Mouse (Mus musculus) v-Abl transformed pro-B cells (cell line): ENCODE data around the gene Rab11fip3.

Experiments
- in situ Hi-C, 2 experiments: fragments of 400-800 bp; cut with MboI; formaldehyde crosslinking; loops; one replicate each; pipeline ENCODE4 v1.15.1; 2025; ENCODE audit not compliant: unreplicated experiment in 2 of 2

Rab11fip3 gene

GRCm38 (mm10) chr17:26094531-26095110, 25.3 kb upstream of the Rab11fip3 start:
- in situ Hi-C loops, result loop anchor here (5.0 to 10.0 kb wide), 3 partner anchors 60 to 210 kb away; partner anchors contain the start of gene Wfikkn1 (in 1 of the 2)

- in situ Hi-C loops, result loop anchor here (5.0 to 10.0 kb wide), 3 partner anchors 55 to 205 kb away; partner anchors contain the start of gene Wfikkn1 (in 1 of the 2)
Observed at GRCm38 (mm10) chr17:26089905-26090632, 20.7 kb upstream of the Rab11fip3 start, which contains the start of gene Decr2. Gene Decr2 (minus strand): TSS chr17:26090337.

DNA sequence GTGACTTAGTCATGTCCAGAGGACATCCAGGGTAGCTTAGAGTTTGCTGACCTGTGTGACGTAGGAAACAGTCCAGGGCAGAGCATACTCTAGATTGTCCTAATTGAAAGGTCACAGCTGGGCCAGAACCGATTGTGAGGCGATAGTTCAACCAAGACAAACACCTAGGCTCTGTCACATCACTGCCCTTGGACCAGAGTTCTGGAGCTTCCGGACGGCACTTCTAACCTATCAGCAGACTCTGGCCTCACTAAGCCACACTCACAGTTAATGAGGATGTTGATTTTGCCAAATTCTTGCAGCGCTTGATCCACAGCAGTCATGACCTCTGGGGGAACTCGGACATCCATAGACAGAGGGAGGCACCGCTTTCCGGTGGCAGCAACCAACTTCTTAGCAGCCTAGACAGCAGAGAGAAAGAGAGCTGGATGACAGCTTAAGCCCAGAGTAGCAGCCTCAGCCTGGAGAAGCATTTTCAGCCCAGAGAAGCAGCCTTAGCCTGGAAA, 17.8 kb upstream of the Rab11fip3 start:
- in situ Hi-C loops, result no loop called here

DNA sequence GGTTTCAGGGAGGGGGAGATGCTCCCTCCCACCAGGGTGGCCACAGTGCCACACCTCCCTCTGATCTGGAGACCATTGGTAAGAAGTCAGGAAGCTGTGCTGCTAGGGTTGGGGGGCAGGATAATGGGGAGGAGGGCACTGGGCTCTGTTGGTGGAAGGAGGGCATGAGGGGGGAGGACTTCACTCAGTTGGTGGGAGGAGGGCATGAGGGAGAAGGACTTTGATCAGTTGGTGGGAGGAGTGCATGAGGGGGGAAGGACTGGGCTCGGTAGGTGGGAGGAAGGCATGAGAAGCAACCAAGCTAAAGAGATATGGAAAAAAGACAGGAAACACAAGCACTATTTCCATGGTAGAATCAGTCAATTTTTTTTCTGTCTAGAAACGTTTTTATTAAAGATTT, 11.5 kb upstream of the Rab11fip3 start:
- in situ Hi-C loops, result loop anchor here in 1 of 2 experiments (5.0 kb wide), 1 partner anchor 49 kb away; no protein-coding TSS in a partner anchor

DNA sequence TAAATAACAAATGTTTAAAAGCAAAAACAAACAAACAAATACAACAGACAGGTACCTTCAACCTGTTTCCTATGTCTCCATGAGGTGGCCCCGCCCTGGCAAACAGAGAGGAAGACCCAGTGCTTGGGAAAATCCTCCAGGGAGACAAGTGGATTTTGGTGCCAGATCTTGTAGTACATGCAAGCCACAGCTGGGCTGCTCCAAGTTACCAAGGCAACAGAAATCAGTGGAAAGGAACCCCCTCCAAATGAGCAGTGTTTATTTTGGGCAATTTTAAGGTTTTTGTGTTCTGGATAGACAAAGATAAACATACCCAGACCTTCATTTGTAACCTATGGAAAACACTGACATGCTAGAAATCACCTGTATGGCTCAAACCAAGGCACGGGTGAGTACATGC, 9.5 kb upstream of the Rab11fip3 start:
- in situ Hi-C loops, result no loop called here

GRCm38 (mm10) chr17:26075246-26075645, 5.9 kb upstream of the Rab11fip3 start:
- in situ Hi-C loops, result no loop called here

- in situ Hi-C loops, result no loop called here
Observed at GRCm38 (mm10) chr17:26070136-26070535, 781 bp upstream of the Rab11fip3 start.

- in situ Hi-C loops, result no loop called here
Observed at GRCm38 (mm10) chr17:26068024-26068830, 1.1 kb downstream of the Rab11fip3 start.

DNA sequence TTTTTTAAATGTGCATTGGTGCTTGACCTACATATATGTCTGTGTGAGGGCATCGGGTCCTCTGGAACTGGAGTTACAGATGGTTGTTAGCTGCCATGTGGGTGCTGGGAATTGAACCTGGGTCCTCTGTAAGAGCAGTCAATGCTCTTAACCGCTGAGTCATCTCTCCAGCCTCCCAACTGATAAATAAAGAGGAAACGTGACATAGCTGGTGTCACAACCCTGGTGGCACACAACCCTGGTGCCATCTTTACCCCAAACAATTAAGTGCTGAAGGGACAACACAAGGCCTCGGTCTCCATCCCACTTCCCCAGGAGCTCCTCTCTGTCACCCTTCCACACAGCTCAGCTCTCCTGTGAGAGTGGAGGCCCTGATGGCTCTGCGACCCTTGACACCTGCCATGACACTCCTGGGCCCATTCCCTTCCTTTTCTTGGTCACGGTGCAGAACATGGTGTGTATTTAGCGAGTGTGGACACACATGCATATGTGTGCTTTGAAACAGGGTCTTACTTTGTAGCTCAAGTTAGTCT, 2.8 kb downstream of the Rab11fip3 start:
- in situ Hi-C loops, result no loop called here

DNA sequence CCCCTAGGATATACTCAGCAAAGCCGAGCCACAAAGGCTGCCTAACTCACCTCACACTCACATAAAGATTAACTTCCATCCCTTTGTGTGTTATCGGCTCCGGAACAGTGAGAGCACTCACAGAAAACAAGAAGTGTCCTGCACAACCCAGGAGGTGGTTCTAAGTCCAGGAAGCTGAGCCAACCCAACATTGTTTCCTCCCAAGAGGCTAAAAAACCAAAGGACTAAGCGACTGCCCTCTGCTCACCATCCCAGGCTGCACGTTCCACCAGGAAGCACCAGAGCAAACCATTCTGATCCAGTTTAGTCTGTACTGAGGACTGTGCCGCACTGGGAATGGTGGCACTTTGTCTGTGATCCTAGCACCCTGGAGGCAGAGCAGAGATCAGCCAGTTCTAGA, 4.4 kb downstream of the Rab11fip3 start:
- in situ Hi-C loops, result no loop called here

DNA sequence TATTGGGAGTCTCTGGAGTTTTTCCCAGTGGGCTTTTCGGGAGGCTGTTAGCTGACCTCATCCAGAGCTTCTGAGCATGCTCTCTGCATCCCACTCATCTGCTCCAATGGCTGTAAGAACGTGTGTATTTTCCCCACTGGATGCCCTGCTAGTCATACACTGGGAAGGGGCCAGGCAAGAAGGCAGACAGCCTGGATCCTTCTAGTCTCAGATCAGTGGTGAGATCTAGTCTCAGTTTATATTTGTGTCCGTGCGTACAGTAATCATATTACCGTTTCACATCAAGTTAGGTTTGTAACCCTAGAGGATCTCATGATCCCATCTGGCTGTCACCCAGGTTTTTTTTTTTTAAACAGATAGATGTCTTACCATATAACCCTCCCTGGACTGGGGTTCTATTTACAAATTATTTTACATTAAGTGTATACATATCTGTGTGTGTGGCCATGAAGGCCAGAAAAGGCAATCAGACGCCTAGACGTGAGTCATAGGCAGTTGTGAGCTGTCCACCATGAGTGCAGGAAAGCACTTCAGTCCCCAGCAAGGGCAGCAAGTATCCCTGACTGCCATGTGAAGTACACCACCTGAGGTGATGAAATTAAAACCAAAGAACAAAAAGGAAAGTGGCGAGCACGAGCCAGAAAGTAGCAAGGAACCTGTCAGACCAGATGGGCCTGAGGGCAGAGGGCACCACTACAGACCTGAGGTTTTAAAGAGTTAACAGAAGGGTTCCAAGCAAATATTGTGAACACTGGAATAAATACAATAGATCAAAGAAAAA, 11.4 kb downstream of the Rab11fip3 start:
- in situ Hi-C loops, result no loop called here

DNA sequence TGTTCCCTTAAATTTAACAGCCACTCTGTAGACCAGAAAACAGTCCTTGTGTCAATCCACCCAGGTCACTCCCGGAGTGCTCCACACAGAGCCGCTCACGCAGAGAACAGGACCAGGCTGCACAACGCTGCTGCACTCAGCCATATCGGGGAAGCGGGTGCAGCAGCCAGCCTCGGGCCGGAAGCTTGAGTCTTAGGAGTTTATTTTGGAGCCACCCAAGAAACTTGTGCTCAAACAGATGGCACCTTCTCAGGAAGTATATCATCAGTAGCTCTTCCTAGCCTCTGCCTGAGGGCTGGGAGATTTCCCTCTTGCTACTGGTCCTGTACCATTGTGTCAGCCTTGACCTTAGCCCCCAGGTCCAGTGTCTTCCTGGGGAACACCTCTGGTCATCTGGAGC, 12.1 kb downstream of the Rab11fip3 start:
- in situ Hi-C loops, result no loop called here

GRCm38 (mm10) chr17:26055164-26055563, 14.2 kb downstream of the Rab11fip3 start:
- in situ Hi-C loops, result no loop called here

DNA sequence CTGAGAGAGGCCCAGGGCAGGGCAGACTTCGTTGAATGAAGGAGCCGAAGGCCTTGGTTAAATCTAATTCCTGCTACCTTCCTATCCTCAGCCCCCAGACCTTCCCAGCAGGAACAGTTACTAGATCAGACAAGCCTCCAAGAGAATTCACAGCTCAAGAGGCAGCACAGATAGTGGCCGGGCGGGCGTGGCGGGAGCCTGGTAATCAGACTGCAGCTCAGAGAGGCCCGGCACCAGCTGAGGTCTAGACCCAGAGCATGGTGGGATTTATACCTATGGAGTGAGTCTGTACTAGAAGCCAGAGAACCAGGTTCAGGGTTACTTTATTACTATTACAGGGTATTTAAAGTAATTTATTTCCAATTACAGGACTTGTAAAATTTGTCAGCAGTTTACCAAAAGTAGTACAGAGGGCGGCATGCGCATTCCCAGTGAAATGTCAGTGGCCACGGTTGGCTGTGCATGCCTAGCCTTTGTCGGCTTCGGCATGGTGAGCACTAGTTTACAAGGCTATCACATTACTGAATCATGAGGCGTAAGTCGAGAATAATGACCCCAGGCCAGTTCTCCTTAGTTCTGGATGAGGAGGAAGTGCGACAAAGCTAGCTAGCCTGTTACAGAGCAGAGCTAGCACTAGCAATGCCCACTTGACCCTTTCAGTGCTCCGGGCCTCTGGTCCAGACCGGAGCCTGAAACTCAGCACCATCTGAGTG, 15.1 kb downstream of the Rab11fip3 start:
- in situ Hi-C loops, result no loop called here

DNA sequence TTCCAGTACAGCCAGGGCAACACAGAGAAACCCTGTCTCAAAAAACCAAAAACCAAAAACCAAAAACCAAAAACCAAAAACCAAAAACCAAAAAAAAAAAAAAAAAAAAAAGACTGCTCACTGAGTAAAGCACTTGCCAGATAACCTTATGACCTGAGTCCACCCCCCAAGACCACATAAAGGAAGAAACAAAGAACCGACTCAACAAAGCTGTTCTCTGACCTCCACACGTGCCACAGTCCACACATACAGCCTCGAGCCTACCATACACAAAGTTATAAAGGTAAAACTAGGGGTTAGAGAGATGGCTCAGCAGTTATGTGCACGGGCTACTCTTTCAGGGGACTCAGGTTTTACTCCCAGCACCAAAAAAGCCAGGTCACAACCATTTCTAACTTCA, 16.6 kb downstream of the Rab11fip3 start:
- in situ Hi-C loops, result no loop called here

DNA sequence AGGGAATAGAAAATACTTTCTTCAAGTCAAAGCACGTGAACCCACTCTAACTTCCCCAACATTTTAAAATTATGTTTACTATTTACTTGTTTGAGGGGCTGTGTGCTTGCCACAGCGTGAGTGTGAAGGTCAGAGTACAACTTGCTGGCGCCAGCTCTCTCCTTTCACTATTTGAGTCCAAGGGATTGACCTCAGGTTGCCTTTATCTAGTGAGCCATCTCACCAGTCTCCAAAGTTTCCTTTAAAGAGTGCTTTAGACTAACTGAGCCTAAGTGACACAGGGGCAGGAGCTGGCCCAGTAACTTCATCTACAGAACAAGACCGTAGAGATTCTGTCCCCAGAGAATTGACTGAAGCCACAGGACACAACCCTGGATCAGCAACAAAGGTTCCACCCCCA, 17.3 kb downstream of the Rab11fip3 start:
- in situ Hi-C loops, result no loop called here

DNA sequence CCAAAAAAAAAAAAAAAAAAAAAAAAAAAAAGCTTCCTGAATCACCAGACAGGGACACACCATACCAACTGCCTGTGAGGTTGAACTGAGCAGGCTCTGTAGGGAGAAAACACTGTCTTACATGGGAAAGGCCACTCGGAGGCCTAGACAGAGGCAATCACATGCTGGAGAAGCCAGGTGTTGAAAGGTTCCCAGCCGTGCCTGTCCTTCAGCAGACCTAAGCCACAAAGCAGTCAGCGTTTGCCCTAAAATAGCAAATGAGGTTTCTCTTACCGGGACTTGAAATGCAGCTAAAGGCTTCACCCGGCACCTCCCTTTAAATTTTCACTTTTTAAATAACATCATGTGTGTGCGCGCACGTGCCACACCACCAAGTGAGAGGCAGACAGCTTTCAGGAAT, 21.2 kb downstream of the Rab11fip3 start:
- in situ Hi-C loops, result no loop called here

- in situ Hi-C loops, result no loop called here
Observed at GRCm38 (mm10) chr17:26046253-26046997, 22.9 kb downstream of the Rab11fip3 start.

GRCm38 (mm10) chr17:26045285-26045684, 24.1 kb downstream of the Rab11fip3 start:
- in situ Hi-C loops, result no loop called here
